Mouse (Mus musculus) liver, embryonic 15.5 days (tissue): Measurements from ENCODE around the gene M6pr. TPM values are rescaled to one million over a fixed set of nuclear protein-coding genes. Genes with fewer than 3 reads are reported as not detected.

Experiments
- ATAC-seq: fragments of 200-750 bp; cut with Nextera tagmentation; 2 replicates; pipeline ENCODE4 v1.8.0; 2017; ENCODE audit warnings: moderate number of reproducible peaks, mild to moderate bottlenecking, moderate library complexity; ENCODE audit not compliant: insufficient read depth
- H3K27ac ChIP-seq: fragments of 300-500 bp; sonication (generic); replicated peaks from 2 replicates; pipeline ENCODE4 v1.5.1; 2015; ENCODE audit warnings: mild to moderate bottlenecking, inconsistent platforms
- H3K27me3 ChIP-seq: fragments of 300-500 bp; sonication (generic); 2 replicates; pipeline ENCODE4 v1.6.1; 2015; ENCODE audit warnings: mild to moderate bottlenecking, inconsistent platforms
- H3K36me3 ChIP-seq: fragments of 300-500 bp; sonication (generic); replicated peaks from 2 replicates; pipeline ENCODE4 v1.6.1; 2015; ENCODE audit warnings: moderate library complexity, mild to moderate bottlenecking, inconsistent platforms
- H3K4me1 ChIP-seq: fragments of 300-500 bp; sonication (generic); replicated peaks from 2 replicates; pipeline ENCODE4 v1.6.1; 2015; ENCODE audit warnings: inconsistent platforms
- H3K4me2 ChIP-seq: fragments of 300-500 bp; sonication (generic); 2 replicates; pipeline ENCODE4 v1.6.1; 2015; ENCODE audit warnings: moderate library complexity, mild to moderate bottlenecking, inconsistent platforms
- H3K4me3 ChIP-seq: fragments of 300-500 bp; sonication (generic); replicated peaks from 2 replicates; pipeline ENCODE4 v1.5.1; 2015; ENCODE audit warnings: mild to moderate bottlenecking, inconsistent platforms
- H3K9ac ChIP-seq: fragments of 300-500 bp; sonication (generic); 2 replicates; pipeline ENCODE4 v1.6.1; 2015; ENCODE audit warnings: moderate library complexity, mild to moderate bottlenecking, inconsistent platforms
- H3K9me3 ChIP-seq: fragments of 300-500 bp; sonication (generic); replicated peaks from 2 replicates; pipeline ENCODE4 v1.6.1; 2016; ENCODE audit warnings: inconsistent platforms
- WGBS: fragments of 180-500 bp; shearing (Covaris S2); methylation state at CpG from one replicate; pipeline ENCODE4 v1.1.7; 2015; ENCODE audit warnings: mixed read lengths; ENCODE audit not compliant: insufficient replicate concordance; 5-methylcytosine and 5-hydroxymethylcytosine counted together
- polyA plus RNA-seq: library from polyadenylated mRNA; unstranded; fragments of >200 nt; fragmentation: Nextera tagmentation; extraction: Ambion mirVana; gene quantifications from 2 replicates; pipeline ENCODE4 v1.2.1, GENCODE M21; 2015

The M6pr gene
- polyA plus RNA-seq, 1 experiment from 2014 or later, result 85.3 TPM

- ATAC-seq, result no peak
- Histone ChIP-seq H3K4me1 (0 out of 2 replicates have a peak, but pooled peaks cover 4% of the 10 kb centered on the region), H3K9ac (no peak overlapping the region), H3K27me3 (no peaks in the 10 kb centered on the region), H3K36me3 (no peaks in the 10 kb centered on the region), H3K9me3 (no peaks in the 10 kb centered on the region), H3K27ac (no peak overlapping the region), H3K4me2 (no peak overlapping the region), H3K4me3 (no peak overlapping the region)
- WGBS, result 35% methylated on average over 1 of the region's 1 CpGs
Observed at GRCm38 (mm10) chr6:122288263-122288662, 20.3 kb upstream of the M6pr start.

DNA sequence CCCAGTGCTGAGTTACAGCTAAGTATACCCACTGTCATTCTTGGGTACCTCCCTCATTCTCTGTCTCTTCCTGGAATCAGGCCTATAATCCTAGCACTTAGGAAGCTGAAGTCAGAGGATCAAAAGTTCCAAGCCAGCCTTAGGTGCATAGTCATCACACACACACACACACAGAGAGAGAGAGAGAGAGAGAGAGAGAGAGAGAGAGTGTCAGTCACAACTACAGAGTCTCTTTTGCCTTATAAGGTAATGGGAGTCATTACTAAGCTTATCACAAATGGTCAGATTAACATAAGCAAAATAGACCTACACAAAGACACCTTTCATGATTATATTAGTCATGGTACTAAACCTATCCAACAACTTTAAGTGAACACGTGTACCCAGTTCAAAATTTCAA, 19.2 kb upstream of the M6pr start:
- WGBS, result 73% methylated on average over 1 of the region's 1 CpGs
- H3K9me3 ChIP-seq, result no peaks in the 10 kb centered on the region
- 0 out of 2 replicates have a peak, but pooled peaks cover 3% of the 10 kb centered on the region for H3K4me1 ChIP-seq
- H3K9ac ChIP-seq, result no peak overlapping the region
- H3K27ac ChIP-seq, result no peak overlapping the region
- no peaks in the 10 kb centered on the region for H3K27me3 ChIP-seq
- no peak for ATAC-seq
- H3K4me3 ChIP-seq, result no peak overlapping the region
- no peaks in the 10 kb centered on the region for H3K36me3 ChIP-seq
- H3K4me2 ChIP-seq, result no peak overlapping the region

DNA sequence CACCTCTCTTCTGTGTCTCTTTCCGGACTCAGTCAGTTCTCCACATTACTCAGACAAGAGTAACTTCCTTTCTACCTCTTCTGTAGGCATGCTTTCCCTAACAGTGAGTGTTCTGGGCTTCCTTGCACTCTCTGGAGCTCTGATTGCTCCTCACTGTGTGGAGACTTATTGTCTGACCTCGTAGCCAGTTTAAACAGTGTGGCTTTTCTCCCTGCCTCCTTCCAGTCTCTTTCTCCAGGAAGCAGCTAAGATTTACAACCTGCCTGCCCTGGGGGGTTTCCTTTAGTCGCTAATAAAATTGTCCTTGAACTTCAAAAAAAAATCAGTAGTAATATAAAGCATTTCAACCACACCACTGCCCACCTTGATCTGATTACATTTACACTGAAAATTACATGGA, 18.3 kb upstream of the M6pr start:
- Histone ChIP-seq H3K4me2 (no peak overlapping the region), H3K4me1 (no peaks in the 10 kb centered on the region), H3K4me3 (no peak overlapping the region), H3K27ac (no peak overlapping the region), H3K9me3 (no peaks in the 10 kb centered on the region), H3K9ac (no peak overlapping the region), H3K27me3 (no peaks in the 10 kb centered on the region), H3K36me3 (no peaks in the 10 kb centered on the region)
- 18% methylated on average over 3 of the region's 3 CpGs for WGBS
- ATAC-seq, result no peak

- H3K4me3 ChIP-seq, result no peak overlapping the region
- H3K4me1 ChIP-seq, result no peaks in the 10 kb centered on the region
- no peak overlapping the region for H3K4me2 ChIP-seq
- no peaks in the 10 kb centered on the region; the same call in 1 of the 2 replicates for H3K27me3 ChIP-seq
- no peaks in the 10 kb centered on the region for H3K36me3 ChIP-seq
- H3K9me3 ChIP-seq, result no peaks in the 10 kb centered on the region
- no peak overlapping the region for H3K9ac ChIP-seq
- H3K27ac ChIP-seq, result no peak overlapping the region
- 51% methylated on average over 2 of the region's 2 CpGs for WGBS
- no peak for ATAC-seq
Observed at GRCm38 (mm10) chr6:122291264-122291663, 17.3 kb upstream of the M6pr start.

- Histone ChIP-seq H3K36me3 (no peaks in the 10 kb centered on the region), H3K27me3 (no peaks in the 10 kb centered on the region; the same call in 1 of the 2 replicates), H3K27ac (no peak overlapping the region), H3K4me1 (no peaks in the 10 kb centered on the region), H3K9me3 (no peaks in the 10 kb centered on the region), H3K4me3 (no peak overlapping the region), H3K9ac (no peak overlapping the region), H3K4me2 (no peak overlapping the region)
- no peak for ATAC-seq
- 28% methylated on average over 3 of the region's 3 CpGs for WGBS
Observed at GRCm38 (mm10) chr6:122291735-122292134, 16.8 kb upstream of the M6pr start.

GRCm38 (mm10) chr6:122292184-122292583, 16.3 kb upstream of the M6pr start:
- Histone ChIP-seq H3K4me3 (no peak overlapping the region), H3K27ac (no peak overlapping the region), H3K9me3 (no peaks in the 10 kb centered on the region), H3K4me2 (no peak overlapping the region), H3K4me1 (0 out of 2 replicates have a peak, but pooled peaks cover 2% of the 10 kb centered on the region), H3K9ac (no peak overlapping the region), H3K36me3 (no peaks in the 10 kb centered on the region), H3K27me3 (no peaks in the 10 kb centered on the region; the same call in 1 of the 2 replicates)
- WGBS, result 48% methylated on average over 2 of the region's 2 CpGs
- ATAC-seq, result no peak

DNA sequence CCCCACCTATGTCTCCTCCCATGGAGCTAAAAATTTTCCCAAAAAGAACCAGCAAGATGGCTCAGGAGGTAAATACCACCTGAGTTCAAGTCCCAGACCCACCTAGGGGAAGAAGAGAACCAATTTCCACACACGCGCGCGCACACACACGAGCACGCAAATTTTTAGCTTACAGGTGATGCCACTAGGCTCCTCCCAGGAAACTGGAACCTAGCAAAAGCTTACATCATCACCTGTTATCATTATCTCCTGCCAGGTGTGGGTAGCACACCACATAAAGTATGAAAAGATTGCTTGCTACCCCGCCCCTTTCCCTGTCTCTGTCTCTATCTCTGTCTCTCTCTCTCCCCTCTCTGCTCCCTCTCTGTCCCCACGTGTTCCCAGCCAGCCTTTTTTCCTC, 15.4 kb upstream of the M6pr start:
- Histone ChIP-seq H3K27me3 (no peaks in the 10 kb centered on the region; the same call in 1 of the 2 replicates), H3K9ac (no peak overlapping the region), H3K9me3 (no peaks in the 10 kb centered on the region), H3K36me3 (no peaks in the 10 kb centered on the region), H3K27ac (no peak overlapping the region), H3K4me3 (no peak overlapping the region), H3K4me1 (peaks cover 11% of the 10 kb centered on the region; the same call in 1 of the 2 replicates), H3K4me2 (no peak overlapping the region)
- no peak for ATAC-seq
- WGBS, result 83% methylated on average over 8 of the region's 8 CpGs

DNA sequence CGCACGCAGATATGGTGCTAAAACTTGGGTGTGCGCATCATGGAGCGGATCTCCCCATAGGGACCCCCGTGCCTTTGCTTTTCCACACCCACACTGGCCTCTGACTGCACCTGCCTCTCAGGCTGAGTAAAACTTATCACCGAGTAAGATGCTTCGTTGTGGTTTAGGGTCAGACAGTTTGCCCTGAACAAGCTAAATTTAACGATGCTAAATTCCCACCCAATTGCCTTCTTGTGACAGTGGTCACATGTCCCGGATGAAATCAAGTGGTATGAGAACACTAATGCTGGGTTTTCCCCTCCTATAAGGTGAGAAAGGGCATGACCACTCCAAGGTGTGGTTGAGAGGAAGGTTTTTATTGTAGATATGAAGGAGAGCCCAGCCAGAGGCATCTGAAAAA, 14.7 kb upstream of the M6pr start:
- no peak for ATAC-seq

GRCm38 (mm10) chr6:122294290-122294689, 14.2 kb upstream of the M6pr start:
- no peak overlapping the region for H3K27ac ChIP-seq
- H3K4me2 ChIP-seq, result no peak overlapping the region
- 34% methylated on average over 3 of the region's 3 CpGs for WGBS
- no peak overlapping the region for H3K4me3 ChIP-seq
- ATAC-seq, result no peak
- H3K9ac ChIP-seq, result no peak overlapping the region
- H3K4me1 ChIP-seq, result peaks cover 11% of the 10 kb centered on the region; the same call in 1 of the 2 replicates
- H3K36me3 ChIP-seq, result no peaks in the 10 kb centered on the region
- H3K27me3 ChIP-seq, result no peaks in the 10 kb centered on the region; the same call in 1 of the 2 replicates
- no peaks in the 10 kb centered on the region for H3K9me3 ChIP-seq

More for the DNA sequence above, 14.7 kb upstream of the M6pr start:
- no peak overlapping the region for H3K9ac ChIP-seq
- H3K27me3 ChIP-seq, result no peaks in the 10 kb centered on the region; the same call in 1 of the 2 replicates
- no peak overlapping the region for H3K27ac ChIP-seq
- no peaks in the 10 kb centered on the region for H3K9me3 ChIP-seq
- no peak overlapping the region for H3K4me3 ChIP-seq
- 56% methylated on average over 9 of the region's 9 CpGs for WGBS
- H3K4me2 ChIP-seq, result no peak overlapping the region
- no peaks in the 10 kb centered on the region for H3K36me3 ChIP-seq
- H3K4me1 ChIP-seq, result peaks cover 11% of the 10 kb centered on the region; the same call in 1 of the 2 replicates

DNA sequence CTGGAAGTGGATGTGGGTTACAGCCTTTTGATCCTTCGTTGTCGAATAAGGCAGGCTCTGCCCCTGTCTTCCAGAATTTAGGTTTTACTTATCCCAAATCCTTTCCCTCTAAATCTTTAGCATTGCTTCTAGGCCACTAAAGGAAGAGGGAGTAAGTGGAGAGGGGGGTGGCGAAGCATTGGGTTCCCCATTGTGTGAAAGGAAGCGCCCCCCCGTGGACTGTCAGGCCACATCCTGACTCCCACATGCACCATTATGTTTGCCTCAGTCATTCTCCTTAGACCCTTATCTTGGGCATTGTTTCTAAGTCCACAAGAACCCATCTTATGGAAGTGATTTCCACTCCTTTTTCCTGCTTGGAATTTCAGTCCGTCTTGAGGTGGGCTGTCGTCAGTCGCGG, 13.3 kb upstream of the M6pr start:
- WGBS, result 40% methylated on average over 9 of the region's 9 CpGs
- no peaks in the 10 kb centered on the region; the same call in 1 of the 2 replicates for H3K27me3 ChIP-seq
- no peak for ATAC-seq
- no peak overlapping the region for H3K4me3 ChIP-seq
- H3K4me1 ChIP-seq, result peaks cover 11% of the 10 kb centered on the region; the same call in 1 of the 2 replicates
- no peak overlapping the region for H3K9ac ChIP-seq
- no peak overlapping the region for H3K4me2 ChIP-seq
- no peak overlapping the region for H3K27ac ChIP-seq
- no peaks in the 10 kb centered on the region for H3K36me3 ChIP-seq
- no peaks in the 10 kb centered on the region for H3K9me3 ChIP-seq

GRCm38 (mm10) chr6:122296918-122297278, 11.6 kb upstream of the M6pr start:
- H3K4me3 ChIP-seq, result peak overlapping the region; percentile 46; the same call in 1 of the 2 replicates
- H3K9ac ChIP-seq, result no peak overlapping the region
- ATAC-seq, result no peak

More at GRCm38 (mm10) chr6:122296918-122297278, 11.6 kb upstream of the M6pr start:
- peaks cover 11% of the 10 kb centered on the region; the same call in 1 of the 2 replicates for H3K4me1 ChIP-seq
- no peak overlapping the region for H3K27ac ChIP-seq
- H3K9me3 ChIP-seq, result no peaks in the 10 kb centered on the region
- H3K36me3 ChIP-seq, result no peaks in the 10 kb centered on the region
- WGBS, result 34% methylated on average over 3 of the region's 3 CpGs
- no peaks in the 10 kb centered on the region; the same call in 1 of the 2 replicates for H3K27me3 ChIP-seq
- peak overlapping the region; percentile 69 for H3K4me2 ChIP-seq
